Mouse (Mus musculus): ENCODE results near the gene Adarb2.

The Adarb2 gene

GRCm38 (mm10) chr13:8388541-8388940 is 185.9 kb downstream of the Adarb2 start:
- no peak for DNase-seq

GRCm38 (mm10) chr13:8400265-8401041 is 197.8 kb downstream of the Adarb2 start:
- DNase-seq: no peak

DNA sequence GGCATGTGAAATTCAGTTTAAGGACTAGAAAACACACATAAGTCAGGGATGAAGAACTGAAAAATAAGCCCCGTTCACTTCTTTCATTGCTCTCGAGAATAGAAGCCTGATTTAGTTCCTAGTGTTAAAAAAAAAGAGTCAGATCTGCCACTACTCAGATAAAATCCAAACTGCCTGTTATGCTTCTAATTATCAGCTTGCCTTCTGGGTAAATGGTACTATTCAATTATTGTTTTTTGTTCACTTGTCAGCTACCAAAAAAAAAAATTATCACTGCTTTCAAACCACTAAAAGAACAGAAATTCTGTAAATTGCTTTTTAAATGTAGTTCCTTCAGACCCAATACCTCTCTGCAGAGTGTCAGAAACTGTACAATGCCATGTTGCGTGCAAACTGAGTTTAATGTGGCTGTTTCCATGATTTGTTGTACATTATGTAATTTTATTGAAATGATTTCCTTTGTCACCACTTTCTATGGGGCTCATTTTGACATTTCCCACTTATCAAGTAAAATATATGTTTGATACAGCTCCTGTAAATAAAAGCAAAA is 199.7 kb downstream of the Adarb2 start:
- no peak for DNase-seq

GRCm38 (mm10) chr13:8406020-8406419 is 203.4 kb downstream of the Adarb2 start:
- no peak for DNase-seq

DNA sequence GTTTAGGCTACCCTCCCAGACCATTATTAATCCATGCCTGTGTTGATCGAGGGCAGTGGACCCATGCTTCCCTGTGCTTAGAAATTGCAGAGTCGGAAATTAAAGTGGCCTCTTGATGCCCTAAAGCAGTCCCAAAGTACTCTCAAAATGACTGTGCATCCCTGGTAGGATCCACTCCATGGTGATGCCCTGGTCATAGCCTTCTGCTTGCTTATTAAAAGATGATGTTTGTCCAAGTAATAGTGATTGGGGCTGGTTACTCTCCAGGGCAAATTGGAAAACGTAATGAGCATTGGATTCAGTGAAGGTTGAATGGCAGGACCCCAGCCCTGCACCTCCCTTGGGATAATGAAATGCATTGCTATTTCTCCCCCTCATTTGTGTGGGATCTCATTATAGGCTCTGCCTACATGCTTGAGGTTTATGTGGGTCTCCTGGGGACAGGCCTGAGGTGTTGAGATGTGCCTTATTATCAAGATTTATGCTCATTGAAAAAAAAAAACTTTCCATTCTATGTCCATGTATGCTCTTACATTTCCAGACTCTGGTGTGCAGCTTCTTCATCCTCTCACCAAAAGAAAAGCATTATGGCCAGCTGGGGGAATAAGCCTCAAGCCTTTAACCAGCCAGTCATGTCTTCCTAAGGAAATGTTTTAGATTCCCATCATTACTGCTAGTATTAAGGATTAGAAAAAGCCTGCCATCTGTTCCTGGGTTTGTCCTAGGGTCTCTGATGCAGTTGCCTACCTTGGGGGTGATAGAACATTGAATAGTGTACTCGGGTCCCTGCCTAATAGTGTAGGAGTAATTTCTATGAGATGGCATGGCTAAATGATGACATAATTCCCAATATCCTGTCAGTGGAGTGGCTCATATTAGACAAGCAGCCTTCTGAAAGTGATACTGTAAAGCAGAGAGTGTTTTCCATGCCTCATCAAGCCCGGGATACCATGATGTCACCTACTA is 208.0 kb downstream of the Adarb2 start:
- no peak for DNase-seq

GRCm38 (mm10) chr13:8424019-8424719 is 221.5 kb downstream of the Adarb2 start:
- no peak for DNase-seq

DNA sequence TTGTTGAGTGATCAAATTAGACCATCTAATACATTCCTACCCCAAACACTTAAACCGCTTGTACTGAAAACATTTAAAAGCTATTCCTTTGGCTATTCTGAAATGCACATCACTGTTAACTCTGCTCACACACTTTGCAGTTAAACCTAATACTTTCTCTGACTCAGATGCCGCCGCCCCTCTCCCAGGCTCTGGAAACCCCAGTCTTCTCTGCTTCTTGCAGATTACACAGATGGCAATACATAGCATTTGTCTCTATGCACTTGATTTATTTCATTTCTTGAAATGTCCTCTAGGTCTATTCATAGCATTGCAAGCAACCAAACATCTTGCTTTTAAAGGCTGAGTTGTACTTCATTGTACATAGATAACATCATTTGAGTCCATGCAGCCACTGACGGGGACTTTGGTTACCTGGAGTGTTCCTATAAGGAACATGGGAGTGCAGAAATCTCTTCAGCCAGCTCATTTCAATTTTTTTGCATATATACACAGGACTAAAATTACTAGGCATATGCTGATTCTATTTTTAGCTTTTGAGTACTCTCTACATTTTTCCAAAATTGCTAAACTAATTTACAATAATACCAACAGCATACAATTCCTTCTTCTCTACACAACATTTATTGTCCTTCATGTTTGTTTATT is 236.6 kb downstream of the Adarb2 start:
- no peak for DNase-seq

GRCm38 (mm10) chr13:8445415-8445814 is 242.7 kb downstream of the Adarb2 start:
- DNase-seq: no peak

DNA sequence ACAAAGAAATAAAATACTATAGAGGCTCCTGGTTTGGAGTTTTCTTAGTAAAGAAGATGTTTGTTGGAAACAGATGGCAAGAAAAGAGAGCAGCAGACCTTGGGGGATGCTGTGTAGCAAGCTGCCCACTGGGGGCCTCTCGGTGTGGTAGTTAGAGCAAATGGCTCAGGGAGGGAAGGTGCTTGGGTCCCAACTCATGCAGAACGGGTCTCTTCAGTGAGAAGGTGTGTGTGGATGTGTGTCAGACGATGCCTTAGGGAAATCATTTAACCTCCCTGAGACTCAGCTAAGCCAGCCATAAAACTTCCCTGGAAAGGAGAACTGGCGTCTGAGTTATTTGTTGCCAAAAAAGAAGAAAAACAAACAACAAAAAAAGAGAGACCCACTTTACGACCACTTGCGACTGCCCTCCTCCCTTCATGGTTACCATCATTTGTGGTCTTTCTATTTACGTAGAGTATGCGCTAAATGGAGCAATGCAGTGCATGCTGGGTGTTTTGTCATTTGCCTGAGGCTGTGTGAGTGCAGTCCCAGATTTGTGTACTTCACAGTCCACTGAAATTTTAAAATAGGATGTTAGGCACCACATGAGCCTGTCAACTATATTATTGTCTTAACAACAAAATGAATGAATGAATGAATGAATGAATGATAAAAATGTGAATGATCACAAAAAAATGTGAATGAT is 245.7 kb downstream of the Adarb2 start:
- no peak for DNase-seq

DNA sequence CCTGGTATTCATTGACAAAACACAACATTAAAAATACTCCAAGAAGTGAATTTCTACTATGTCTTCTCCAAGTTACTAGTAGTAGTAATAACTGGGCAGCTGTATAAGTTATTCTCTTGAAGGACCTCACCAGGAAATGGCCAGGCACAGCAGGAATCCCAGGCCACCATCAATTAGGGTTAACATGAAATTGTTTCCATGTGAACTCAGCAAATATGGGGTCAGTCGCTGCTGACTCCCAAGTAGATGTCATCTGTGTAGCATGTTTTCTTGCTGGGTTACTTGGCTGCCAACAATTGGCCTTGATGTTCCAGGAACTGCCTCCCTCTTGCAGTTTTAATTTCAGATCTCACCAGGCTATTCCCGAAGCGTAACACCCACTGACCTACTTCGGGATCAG is 248.9 kb downstream of the Adarb2 start:
- DNase-seq: no peak

GRCm38 (mm10) chr13:8456886-8457285 is 254.2 kb downstream of the Adarb2 start:
- DNase-seq: no peak

GRCm38 (mm10) chr13:8457831-8458230 is 255.2 kb downstream of the Adarb2 start:
- no peak for DNase-seq

- no peak for DNase-seq
Observed at GRCm38 (mm10) chr13:8467591-8468366, 265.1 kb downstream of the Adarb2 start.

GRCm38 (mm10) chr13:8476237-8476636 is 273.6 kb downstream of the Adarb2 start:
- DNase-seq: no peak

- DNase-seq: no peak
Observed at GRCm38 (mm10) chr13:8478731-8479130, 276.1 kb downstream of the Adarb2 start.

- DNase-seq: no peak
Observed at GRCm38 (mm10) chr13:8479970-8480369, 277.3 kb downstream of the Adarb2 start.

DNA sequence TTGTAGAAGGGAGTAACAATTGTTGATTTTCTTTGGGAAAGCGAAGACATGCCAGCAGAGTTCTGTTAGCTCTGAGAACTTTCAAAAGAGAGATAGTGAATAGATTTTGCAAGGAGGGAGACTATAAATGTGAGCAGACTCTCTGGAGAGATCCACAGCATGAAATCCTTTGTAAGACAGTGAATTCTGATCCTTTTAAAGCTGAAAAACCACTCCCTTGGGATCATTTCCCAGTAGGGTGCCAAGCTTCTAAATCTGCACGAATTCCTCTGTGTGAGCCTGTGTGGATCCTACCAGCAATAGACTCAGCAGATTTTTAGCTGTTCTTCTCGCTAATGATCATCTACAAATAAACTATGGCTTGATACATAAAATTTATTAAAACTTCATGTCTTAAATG is 278.7 kb downstream of the Adarb2 start:
- DNase-seq: no peak

DNA sequence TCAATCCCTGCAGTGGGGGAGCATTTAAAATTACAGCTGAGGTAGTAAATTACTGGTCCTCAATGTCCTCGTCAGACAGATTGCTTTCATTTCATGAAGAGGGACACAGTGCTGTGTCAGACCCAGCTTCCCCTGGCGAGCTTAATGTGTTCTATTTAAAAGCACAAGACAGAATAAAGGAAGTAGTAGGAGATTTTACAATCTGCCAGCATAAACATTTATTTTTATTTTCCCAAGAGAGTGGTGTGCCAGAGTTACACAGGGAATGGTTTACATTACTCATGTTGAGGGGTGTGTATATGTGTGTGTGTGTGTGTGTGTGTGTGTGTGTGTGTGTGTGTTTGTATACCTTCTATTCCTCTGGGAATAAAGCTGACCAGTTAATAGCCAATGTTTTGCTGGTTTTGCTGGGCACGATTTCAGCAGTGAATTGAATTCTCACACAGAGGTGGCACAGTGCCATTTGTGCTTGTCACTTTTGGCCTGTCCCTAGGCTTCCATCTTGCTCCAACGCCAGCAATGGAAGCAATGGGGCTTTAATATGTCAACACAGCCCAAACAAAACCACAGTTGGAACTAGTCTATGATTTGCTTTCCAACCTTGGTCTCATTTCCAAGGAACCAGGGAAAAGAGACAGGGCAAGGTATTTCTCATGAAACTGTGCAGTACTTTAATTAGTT is 282.1 kb downstream of the Adarb2 start:
- peak in 1 of 2 experiments; percentile 11 for DNase-seq

DNA sequence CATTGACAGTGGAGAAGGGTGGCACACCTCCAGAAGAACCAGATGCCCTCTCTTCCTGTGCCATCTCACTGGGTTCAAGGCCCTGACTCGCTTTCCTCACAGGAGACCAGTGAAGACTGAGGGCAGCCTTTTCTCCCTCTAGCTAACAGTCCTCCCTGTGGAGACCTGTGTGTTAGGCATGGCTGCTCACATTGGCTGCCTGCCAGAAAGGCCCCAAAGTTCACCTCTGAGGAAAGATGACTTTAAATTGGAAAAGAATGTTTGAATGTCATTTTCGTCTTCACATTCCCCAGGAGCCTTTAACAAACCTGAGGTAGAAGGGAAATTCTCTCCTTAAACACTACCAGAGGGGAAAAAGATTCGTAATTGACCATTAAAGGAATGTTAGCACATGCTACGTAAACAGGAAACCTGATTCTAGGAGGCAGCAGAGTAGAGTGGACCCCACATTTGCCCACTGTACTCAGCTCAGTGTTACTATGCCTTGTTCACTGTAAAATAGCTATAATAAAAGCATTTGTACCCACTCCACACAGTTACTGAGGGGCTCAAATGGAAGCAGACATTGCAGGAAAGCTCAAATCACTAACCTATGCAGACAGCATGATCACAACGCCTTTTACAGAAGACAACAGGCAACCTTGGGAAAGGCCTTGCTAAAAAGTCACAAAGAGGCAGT is 285.2 kb downstream of the Adarb2 start:
- DNase-seq: no peak

- no peak for DNase-seq
Observed at GRCm38 (mm10) chr13:8493363-8493762, 290.7 kb downstream of the Adarb2 start.

All from lung, adult 18-20 months (tissue).